Mouse (Mus musculus) forebrain, embryonic 14.5 days (tissue): Measurements from ENCODE around the gene Ddx41. TPM values are rescaled to one million over a fixed set of nuclear protein-coding genes. Genes with fewer than 3 reads are reported as not detected.

ENCODE experiments used
- ATAC-seq: fragments of 200-750 bp; cut with Nextera tagmentation; 2 replicates; pipeline ENCODE4 v1.8.0; 2017; ENCODE audit warnings: mild to moderate bottlenecking, moderate library complexity
- DNase-seq: peaks from one replicate; pipeline ENCODE4 v3.0.0-alpha.2; 2015; ENCODE audit warnings: low spot score
- H3K27ac ChIP-seq: fragments of 300-500 bp; sonication (generic); 2 replicates; pipeline ENCODE4 v1.5.1; 2014; ENCODE audit warnings: low read depth, mild to moderate bottlenecking, control low read depth, low read length, moderate library complexity
- H3K27me3 ChIP-seq: fragments of 300-500 bp; sonication (generic); replicated peaks from 2 replicates; pipeline ENCODE4 v1.6.1; 2014; ENCODE audit warnings: low read length, control low read depth, mixed read lengths; ENCODE audit not compliant: control insufficient read depth, insufficient read depth
- H3K36me3 ChIP-seq: fragments of 300-500 bp; sonication (generic); 2 replicates; pipeline ENCODE4 v1.6.1; 2014; ENCODE audit warnings: low read length, control low read depth; ENCODE audit not compliant: control insufficient read depth, insufficient read depth
- H3K4me1 ChIP-seq: fragments of 300-500 bp; sonication (generic); 2 replicates; pipeline ENCODE4 v1.6.1; 2014; ENCODE audit warnings: antibody characterized with exemption, low read length, control low read depth; ENCODE audit not compliant: control insufficient read depth, insufficient read depth
- H3K4me2 ChIP-seq: fragments of 300-500 bp; sonication (generic); 2 replicates; pipeline ENCODE4 v1.6.1; 2014; ENCODE audit warnings: mild to moderate bottlenecking, control low read depth, low read length
- H3K4me3 ChIP-seq: fragments of 300-500 bp; sonication (generic); 2 replicates; pipeline ENCODE4 v1.5.1; 2014; ENCODE audit warnings: low read depth, low read length, control low read depth
- H3K9ac ChIP-seq: fragments of 300-500 bp; sonication (generic); 2 replicates; pipeline ENCODE4 v1.6.1; 2014; ENCODE audit warnings: mild to moderate bottlenecking, low read length, control low read depth, moderate library complexity
- H3K9me3 ChIP-seq: fragments of 300-500 bp; sonication (generic); replicated peaks from 2 replicates; pipeline ENCODE4 v1.6.1; 2016; ENCODE audit warnings: low read length, control low read depth, mixed read lengths; ENCODE audit not compliant: control insufficient read depth
- WGBS: fragments of 180-500 bp; shearing (Covaris S2); extraction: QIAGEN DNeasy Blood & Tissue Kit; methylation state at CpG from one replicate; pipeline ENCODE4 v1.1.7; 2014; 5-methylcytosine and 5-hydroxymethylcytosine counted together
- polyA plus RNA-seq: library from polyadenylated mRNA; unstranded; fragments of >200 nt; fragmentation: Nextera tagmentation; extraction: Ambion mirVana; gene quantifications from 2 replicates; pipeline ENCODE4 v1.2.1, GENCODE M21; 2014

Ddx41 gene
- polyA plus RNA-seq, 1 experiment from 2014 or later: 75.7 TPM

DNA sequence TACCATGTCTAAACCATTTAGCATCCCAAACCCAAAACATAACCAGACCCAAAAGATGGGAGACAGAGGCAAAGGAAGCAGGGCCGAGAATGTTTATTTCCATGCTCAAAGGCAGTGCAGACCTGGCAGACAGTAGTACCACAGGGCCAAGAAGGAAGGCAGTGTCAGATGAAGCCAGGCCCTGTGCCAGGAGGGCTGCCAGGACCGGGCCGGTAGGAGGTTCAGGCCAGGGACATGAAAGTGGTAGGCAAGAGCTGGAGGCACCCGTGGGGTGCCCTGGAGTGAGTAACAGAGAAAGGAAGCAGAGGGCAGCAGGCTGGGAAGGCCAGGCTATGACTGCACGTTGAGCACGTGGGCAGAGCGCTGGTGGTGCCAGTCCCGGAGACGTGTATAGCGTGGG is 29.8 kb downstream of the Ddx41 start:
- DNase-seq (no peak), ATAC-seq (no peak)
- H3K9me3 ChIP-seq: no peaks in the 10 kb centered on the region
- no peak overlapping the region for H3K4me2 ChIP-seq
- H3K36me3 ChIP-seq: peaks cover 74% of the 10 kb centered on the region
- H3K4me3 ChIP-seq: no peak overlapping the region
- 88% methylated on average over 10 of the region's 10 CpGs for WGBS
- H3K9ac ChIP-seq: no peak overlapping the region
- no peaks in the 10 kb centered on the region for H3K27me3 ChIP-seq
- H3K4me1 ChIP-seq: peaks cover 16% of the 10 kb centered on the region
- H3K27ac ChIP-seq: no peak overlapping the region

DNA sequence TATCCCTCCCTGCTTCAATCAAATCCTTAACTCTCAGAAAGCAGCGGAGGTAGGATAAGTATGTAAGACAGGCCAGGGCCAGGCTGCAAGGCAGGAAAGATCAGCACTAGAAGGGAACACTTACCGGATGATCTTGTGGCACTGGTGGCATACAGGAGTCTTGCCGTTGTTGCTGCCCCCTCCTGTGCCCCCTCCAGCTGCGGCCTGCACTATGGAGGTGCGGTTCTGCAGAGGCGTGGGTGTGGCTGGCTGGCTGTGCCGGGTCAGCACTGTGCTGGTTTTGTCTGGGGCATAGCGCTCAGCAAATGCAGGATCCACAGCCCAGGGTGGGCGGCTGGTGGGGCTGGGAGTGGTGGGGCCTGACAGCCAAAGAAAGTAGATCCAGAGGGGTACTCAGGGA is 30.6 kb downstream of the Ddx41 start:
- peaks cover 7% of the 10 kb centered on the region for H3K4me1 ChIP-seq
- H3K27me3 ChIP-seq: no peaks in the 10 kb centered on the region
- WGBS: 92% methylated on average over 9 of the region's 9 CpGs
- ATAC-seq (no peak), DNase-seq (no peak)
- H3K9ac ChIP-seq: no peak overlapping the region
- H3K27ac ChIP-seq: no peak overlapping the region
- H3K9me3 ChIP-seq: no peaks in the 10 kb centered on the region
- H3K4me3 ChIP-seq: no peak overlapping the region
- H3K4me2 ChIP-seq: no peak overlapping the region
- H3K36me3 ChIP-seq: peaks cover 80% of the 10 kb centered on the region

- Histone ChIP-seq H3K4me2 (no peak overlapping the region), H3K9ac (no peak overlapping the region), H3K36me3 (peaks cover 86% of the 10 kb centered on the region), H3K4me1 (no peaks in the 10 kb centered on the region), H3K27me3 (no peaks in the 10 kb centered on the region), H3K9me3 (no peaks in the 10 kb centered on the region), H3K4me3 (no peak overlapping the region), H3K27ac (no peak overlapping the region)
- WGBS: 78% methylated on average over 5 of the region's 5 CpGs
- DNase-seq (no peak), ATAC-seq (no peak)
Measured at GRCm38 (mm10) chr13:55504390-55504789, 32.1 kb downstream of the Ddx41 start.

- no peaks in the 10 kb centered on the region for H3K4me1 ChIP-seq
- no peak overlapping the region for H3K27ac ChIP-seq
- H3K4me3 ChIP-seq: no peak overlapping the region
- H3K27me3 ChIP-seq: no peaks in the 10 kb centered on the region
- DNase-seq: no peak
- no peaks in the 10 kb centered on the region for H3K9me3 ChIP-seq
- H3K4me2 ChIP-seq: no peak overlapping the region
- 85% methylated on average over 8 of the region's 8 CpGs for WGBS
- no peak overlapping the region for H3K9ac ChIP-seq
- no peak for ATAC-seq
- H3K36me3 ChIP-seq: peaks cover 79% of the 10 kb centered on the region
Measured at GRCm38 (mm10) chr13:55502405-55502804, 34.1 kb downstream of the Ddx41 start.

- DNase-seq (no peak), ATAC-seq (no peak)
- peaks cover 11% of the 10 kb centered on the region for H3K4me1 ChIP-seq
- H3K9me3 ChIP-seq: no peaks in the 10 kb centered on the region
- WGBS: 84% methylated on average over 10 of the region's 10 CpGs
- H3K36me3 ChIP-seq: peaks cover 61% of the 10 kb centered on the region
- H3K4me3 ChIP-seq: no peak overlapping the region
- H3K4me2 ChIP-seq: no peak overlapping the region
- no peaks in the 10 kb centered on the region for H3K27me3 ChIP-seq
- H3K27ac ChIP-seq: no peak overlapping the region
- no peak overlapping the region for H3K9ac ChIP-seq
Measured at GRCm38 (mm10) chr13:55500575-55500974, 35.9 kb downstream of the Ddx41 start.

- Histone ChIP-seq H3K4me3 (no peak overlapping the region), H3K9ac (no peak overlapping the region), H3K27me3 (no peaks in the 10 kb centered on the region), H3K9me3 (no peaks in the 10 kb centered on the region), H3K27ac (peak overlapping the region; percentile 39; the same call in 1 of the 2 replicates), H3K36me3 (peaks cover 45% of the 10 kb centered on the region), H3K4me1 (peaks cover 25% of the 10 kb centered on the region), H3K4me2 (no peak overlapping the region)
- ATAC-seq (no peak), DNase-seq (no peak)
- 47% methylated on average over 11 of the region's 11 CpGs for WGBS
Measured at GRCm38 (mm10) chr13:55498906-55499305, 37.6 kb downstream of the Ddx41 start.

- Histone ChIP-seq H3K27ac (no peak overlapping the region), H3K4me2 (no peak overlapping the region), H3K4me1 (peaks cover 25% of the 10 kb centered on the region), H3K9me3 (no peaks in the 10 kb centered on the region), H3K27me3 (no peaks in the 10 kb centered on the region), H3K9ac (no peak overlapping the region), H3K36me3 (peaks cover 27% of the 10 kb centered on the region), H3K4me3 (no peak overlapping the region)
- ATAC-seq (no peak), DNase-seq (no peak)
- WGBS: 86% methylated on average over 6 of the region's 6 CpGs
Measured at GRCm38 (mm10) chr13:55496661-55497060, 39.8 kb downstream of the Ddx41 start.

- H3K9ac ChIP-seq: no peak overlapping the region
- ATAC-seq (peak; percentile 54; the same call in 1 of the 2 replicates), DNase-seq (peak; percentile 62)
Measured at GRCm38 (mm10) chr13:55495702-55496101, 40.8 kb downstream of the Ddx41 start.

DNA sequence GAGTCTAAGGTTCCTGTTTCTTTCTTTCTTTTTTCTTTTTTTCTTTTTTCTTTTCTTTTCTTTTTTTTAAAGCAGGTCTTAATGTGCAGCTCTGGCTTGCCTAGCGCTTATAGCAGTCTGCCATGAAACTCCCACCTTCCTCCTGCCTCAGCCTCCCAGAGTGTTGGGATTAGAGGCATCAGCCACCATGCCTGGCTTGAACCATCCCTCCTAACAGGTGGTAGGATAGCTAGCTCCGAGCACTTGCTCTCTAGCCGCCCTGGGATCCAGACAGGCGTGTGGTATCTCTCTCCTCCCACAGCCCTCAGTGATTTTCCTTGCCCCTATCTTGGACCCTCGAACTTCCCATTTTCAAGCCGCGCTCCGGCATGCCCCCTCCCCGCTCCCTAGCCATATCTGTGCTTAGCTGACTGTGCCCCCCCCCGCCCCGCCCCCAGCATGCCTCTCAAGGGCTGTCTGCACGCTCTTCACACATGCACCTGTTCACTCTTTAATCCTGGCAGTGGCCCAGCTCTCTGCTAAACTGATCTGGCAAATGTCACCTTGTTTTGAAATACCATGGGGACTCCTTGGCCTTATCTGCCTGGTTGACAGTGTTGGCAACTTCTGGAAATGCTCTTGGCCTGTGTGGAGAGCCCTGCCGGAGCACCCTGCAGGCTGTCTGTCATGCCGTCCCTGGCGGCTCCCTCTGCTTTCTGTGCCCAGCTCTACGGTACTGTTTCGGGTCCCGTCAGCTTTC is 41.4 kb downstream of the Ddx41 start:
- 0 out of 2 replicates have a peak overlapping the region, but pooled peaks have one; percentile 9 for H3K4me2 ChIP-seq
- peak overlapping the region; percentile 21; the same call in 1 of the 2 replicates for H3K9ac ChIP-seq
- peaks cover 25% of the 10 kb centered on the region for H3K4me1 ChIP-seq
- DNase-seq: peak; percentile 79
- peaks cover 13% of the 10 kb centered on the region; the same call in 1 of the 2 replicates for H3K36me3 ChIP-seq
- H3K27ac ChIP-seq: peak overlapping the region; percentile 52; the same call in 1 of the 2 replicates
- 14% methylated on average over 18 of the region's 18 CpGs for WGBS
- ATAC-seq: peak; percentile 73
- no peaks in the 10 kb centered on the region for H3K27me3 ChIP-seq
- H3K9me3 ChIP-seq: no peaks in the 10 kb centered on the region
- no peak overlapping the region for H3K4me3 ChIP-seq

More at GRCm38 (mm10) chr13:55495702-55496101, 40.8 kb downstream of the Ddx41 start:
- peak overlapping the region; percentile 60 for H3K27ac ChIP-seq
- peak overlapping the region; percentile 28; the same call in 1 of the 2 replicates for H3K4me2 ChIP-seq
- 9% methylated on average over 4 of the region's 4 CpGs for WGBS
- no peaks in the 10 kb centered on the region for H3K27me3 ChIP-seq
- H3K9me3 ChIP-seq: no peaks in the 10 kb centered on the region
- H3K4me1 ChIP-seq: peaks cover 25% of the 10 kb centered on the region
- no peak overlapping the region for H3K4me3 ChIP-seq
- peaks cover 19% of the 10 kb centered on the region; the same call in 1 of the 2 replicates for H3K36me3 ChIP-seq
